Mouse (Mus musculus) liver, embryonic 14.5 days (tissue): ENCODE data around the gene Strn4.

ENCODE experiments used
- CTCF ChIP-seq: IDR thresholded peaks from 2 replicates; pipeline ENCODE4 v1.5.1; 2016; ENCODE audit warnings: antibody characterized with exemption, low read depth, control low read depth
- EP300 ChIP-seq: IDR thresholded peaks from 2 replicates; pipeline ENCODE4 v1.6.1; 2016; ENCODE audit warnings: antibody characterized with exemption, low read depth

DNA sequence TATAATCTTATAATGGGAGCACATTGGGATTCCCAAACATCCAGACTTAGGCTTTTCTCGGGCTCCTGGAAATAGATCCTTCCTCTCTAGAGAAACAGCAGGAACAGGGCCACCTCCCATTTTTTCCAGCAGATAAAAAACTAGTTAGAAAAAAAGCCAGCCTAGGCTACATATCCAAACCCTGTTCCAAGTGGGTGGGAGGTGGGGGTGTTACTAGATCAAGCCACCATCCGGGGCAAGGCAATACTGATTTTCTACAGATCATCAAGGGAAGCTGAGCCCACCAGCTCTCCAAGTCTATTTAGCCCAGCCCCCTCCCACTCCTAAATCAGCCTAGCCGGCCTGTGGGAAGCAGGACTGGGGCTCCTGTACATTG, 29.0 kb downstream of the Strn4 start:
- TF ChIP-seq CTCF (no peak), EP300 (no peak)
